Mouse (Mus musculus): ENCODE measurements around the gene Zfp683.

The Zfp683 gene

GRCm38 (mm10) chr4:134053538-134053937 is at the start of gene Zfp683:
Zfp683 (plus strand) TSS chr4:134053838.
- no peak for DNase-seq

- no peak for DNase-seq
Measured at GRCm38 (mm10) chr4:134005581-134006358, 47.9 kb upstream of the Zfp683 start.

- DNase-seq: no peak
Measured at GRCm38 (mm10) chr4:134006845-134007244, 46.8 kb upstream of the Zfp683 start.

GRCm38 (mm10) chr4:134009709-134010108 is 43.9 kb upstream of the Zfp683 start:
- DNase-seq: no peak

GRCm38 (mm10) chr4:134011450-134012414 is 41.9 kb upstream of the Zfp683 start:
- no peak for DNase-seq

GRCm38 (mm10) chr4:134012858-134013528 is 40.6 kb upstream of the Zfp683 start:
- DNase-seq: no peak

- no peak for DNase-seq
Measured at GRCm38 (mm10) chr4:134016208-134016607, 37.4 kb upstream of the Zfp683 start.

GRCm38 (mm10) chr4:134016767-134017166 is 36.9 kb upstream of the Zfp683 start:
- DNase-seq: no peak

- no peak for DNase-seq
Measured at GRCm38 (mm10) chr4:134017201-134017865, 36.3 kb upstream of the Zfp683 start.

- no peak for DNase-seq
Measured at GRCm38 (mm10) chr4:134018038-134018778, 35.4 kb upstream of the Zfp683 start.

GRCm38 (mm10) chr4:134018779-134019145 is 34.9 kb upstream of the Zfp683 start, which contains the start of gene Lin28a:
Lin28a (minus strand) TSS chr4:134018841.
- DNase-seq: no peak

- no peak for DNase-seq
Measured at GRCm38 (mm10) chr4:134019210-134019609, 34.4 kb upstream of the Zfp683 start.

- DNase-seq: peak; percentile 80
Measured at GRCm38 (mm10) chr4:134019641-134020351, 33.8 kb upstream of the Zfp683 start.

- no peak for DNase-seq
Measured at GRCm38 (mm10) chr4:134020621-134021020, 33.0 kb upstream of the Zfp683 start.

- no peak for DNase-seq
Measured at GRCm38 (mm10) chr4:134025802-134026201, 27.8 kb upstream of the Zfp683 start.

GRCm38 (mm10) chr4:134035953-134036352 is 17.7 kb upstream of the Zfp683 start:
- peak; percentile 72 for DNase-seq

- no peak for DNase-seq
Measured at GRCm38 (mm10) chr4:134041317-134042123, 12.1 kb upstream of the Zfp683 start.

GRCm38 (mm10) chr4:134043041-134043440 is 10.6 kb upstream of the Zfp683 start:
- DNase-seq: no peak

- no peak for DNase-seq
Measured at GRCm38 (mm10) chr4:134047648-134048047, 6.0 kb upstream of the Zfp683 start.

- DNase-seq: no peak
Measured at GRCm38 (mm10) chr4:134051912-134052311, 1.7 kb upstream of the Zfp683 start.
